Mouse (Mus musculus) embryonic stem cell, embryonic (primary cell): ENCODE data around the gene Actl6b.

Experiments used
- CTCF ChIA-PET, 4 experiments: fragments of 300-600 bp in 2 of 4; fragments of 350-600 bp in 2 of 4; sonication (Branson Sonifier 250); formaldehyde crosslinking; loops; one replicate each; lab custom pipeline; 2022; ENCODE audit warnings: inconsistent platforms in 2 of 4; lab: Charles Lee
- POLR2A ChIA-PET, 4 experiments: fragments of 300-600 bp in 2 of 4; fragments of 350-600 bp in 2 of 4; sonication (Branson Sonifier 250); formaldehyde crosslinking; loops; one replicate each; lab custom pipeline; 2022; ENCODE audit warnings: antibody characterized with exemption in 4 of 4, inconsistent platforms in 1 of 4; lab: Charles Lee

Gene Actl6b

GRCm38 (mm10) chr5:137569031-137569430, 15.7 kb downstream of the Actl6b start:
- CTCF ChIA-PET, result interaction anchor here in 2 of 4 experiments (0.6 to 1.3 kb wide), 6 partner anchors 13 to 1729 kb away, joined by 3 to 14 read pairs (median 4); partner anchors contain the start of genes Ephb4 (in 1 of the 2) and Gigyf1 (in 1 of the 2)
- POLR2A ChIA-PET, result interaction anchor here in 3 of 4 experiments (0.6 to 2.0 kb wide), 14 partner anchors 10 to 625 kb away, joined by 3 to 8 read pairs (median 3); partner anchors contain the start of genes Epo (in 1 of the 3), Fbxo24 (in 1 of the 3), Gnb2 (in 1 of the 3) and Lrch4 (in 1 of the 3)

- ChIA-PET CTCF (interaction anchor here in 3 of 4 experiments (0.6 to 1.3 kb wide), 7 partner anchors 13 to 305 kb away, joined by 3 to 4 read pairs (median 3); partner anchors contain the start of genes Ephb4 (in 1 of the 3), Gigyf1 (in 1 of the 3) and Pop7 (in 1 of the 3)), POLR2A (interaction anchor here in 3 of 4 experiments (0.6 to 2.0 kb wide), 17 partner anchors 10 to 1300 kb away, joined by 3 to 8 read pairs (median 3); partner anchors contain the start of genes Epo (in 1 of the 3), Fbxo24 (in 1 of the 3), Gnb2 (in 1 of the 3) and Lrch4 (in 1 of the 3))
These were observed 16.3 kb downstream of the Actl6b start, which contains the start of gene Tfr2 for GRCm38 (mm10) chr5:137569665-137570064. TSS of gene Tfr2 (plus strand) at chr5:137569840.

GRCm38 (mm10) chr5:137570181-137570580, 16.9 kb downstream of the Actl6b start:
- ChIA-PET POLR2A (interaction anchor here in 3 of 4 experiments (0.6 to 2.0 kb wide), 12 partner anchors 11 to 498 kb away, joined by 3 to 6 read pairs (median 3); partner anchors contain the start of genes Fbxo24 (in 1 of the 3), Lrch4 (in 1 of the 3), Pop7 (in 1 of the 3) and Serpine1 (in 1 of the 3)), CTCF (interaction anchor here in 1 of 4 experiments (1.2 to 1.3 kb wide), 3 partner anchors 52 to 220 kb away, joined by 3 to 4 read pairs (median 4); partner anchors contain the start of genes Ephb4, Gigyf1 and Pop7)

GRCm38 (mm10) chr5:137570691-137571586, 17.6 kb downstream of the Actl6b start:
- CTCF ChIA-PET, result interaction anchor here in 2 of 4 experiments (0.6 to 1.5 kb wide), 3 partner anchors 58 to 189 kb away, joined by 3 read pairs; partner anchors contain the start of gene Pop7 (in 1 of the 2)
- POLR2A ChIA-PET, result interaction anchor here in 2 of 4 experiments (0.6 to 0.8 kb wide), 3 partner anchors 15 to 620 kb away, joined by 3 read pairs; no protein-coding TSS in a partner anchor

- CTCF ChIA-PET, result interaction anchor here in 3 of 4 experiments (0.6 to 1.7 kb wide), 13 partner anchors 9 to 434 kb away, joined by 3 to 12 read pairs (median 4); partner anchors contain the start of genes Gigyf1 (in 1 of the 3) and Pop7 (in 1 of the 3)
- POLR2A ChIA-PET, result interaction anchor here in 3 of 4 experiments (0.5 to 1.4 kb wide), 15 partner anchors 16 to 635 kb away, joined by 3 to 4 read pairs (median 3); partner anchors contain the start of genes Pop7 (in 2 of the 3), Fbxo24 (in 1 of the 3), Lrch4 (in 1 of the 3) and Mospd3 (in 1 of the 3)
These were observed 21.2 kb downstream of the Actl6b start for GRCm38 (mm10) chr5:137574470-137574901.

- POLR2A ChIA-PET, result interaction anchor here in 2 of 4 experiments (0.6 kb wide), 2 partner anchors 11 to 632 kb away, joined by 3 read pairs; no protein-coding TSS in a partner anchor
- CTCF ChIA-PET, result no interaction called here
These were observed 26.9 kb downstream of the Actl6b start for GRCm38 (mm10) chr5:137580246-137580645.

- CTCF ChIA-PET, result interaction anchor here in 1 of 4 experiments (0.6 to 1.0 kb wide), 3 partner anchors 29 to 303 kb away, joined by 3 to 4 read pairs (median 3); partner anchors contain the start of genes Actl6b and Gigyf1
- POLR2A ChIA-PET, result interaction anchor here in 2 of 4 experiments (0.6 to 1.6 kb wide), 3 partner anchors 8 to 59 kb away, joined by 3 to 4 read pairs (median 4); partner anchors contain the start of gene Tfr2 (in 1 of the 2)
These were observed 29.4 kb downstream of the Actl6b start for GRCm38 (mm10) chr5:137582702-137583101.

GRCm38 (mm10) chr5:137583670-137584169, 30.4 kb downstream of the Actl6b start:
- ChIA-PET POLR2A (interaction anchor here in 2 of 4 experiments (1.1 to 1.6 kb wide), 2 partner anchors 42 to 60 kb away, joined by 3 read pairs; no protein-coding TSS in a partner anchor), CTCF (interaction anchor here in 2 of 4 experiments (0.6 to 1.3 kb wide), 5 partner anchors 9 to 526 kb away, joined by 3 to 5 read pairs (median 4); partner anchors contain the start of genes Actl6b (in 1 of the 2) and Gigyf1 (in 1 of the 2))

- POLR2A ChIA-PET, result interaction anchor here in 2 of 4 experiments (0.6 to 1.3 kb wide), 5 partner anchors 28 to 140 kb away, joined by 3 to 5 read pairs (median 3); no protein-coding TSS in a partner anchor
- CTCF ChIA-PET, result interaction anchor here in 1 of 4 experiments (1.2 kb wide), 1 partner anchor 11 kb away, joined by 3 read pairs; no protein-coding TSS in a partner anchor
These were observed 31.7 kb downstream of the Actl6b start for GRCm38 (mm10) chr5:137584976-137585375.

- ChIA-PET POLR2A (interaction anchor here in 2 of 4 experiments (0.7 to 1.2 kb wide), 3 partner anchors 8 to 16 kb away, joined by 4 read pairs; partner anchors contain the start of gene Mospd3 (in 1 of the 2)), CTCF (interaction anchor here in 3 of 4 experiments (0.6 to 1.7 kb wide), 5 partner anchors 10 to 511 kb away, joined by 3 to 5 read pairs (median 3); partner anchors contain the start of gene Actl6b (in 1 of the 3))
These were observed 37.2 kb downstream of the Actl6b start for GRCm38 (mm10) chr5:137590507-137590906.

- POLR2A ChIA-PET, result interaction anchor here in 3 of 4 experiments (0.5 to 1.7 kb wide), 12 partner anchors 9 to 190 kb away, joined by 3 to 8 read pairs (median 4); partner anchors contain the start of gene Pop7 (in 1 of the 3)
These were observed 42.6 kb downstream of the Actl6b start for GRCm38 (mm10) chr5:137595921-137596320.

GRCm38 (mm10) chr5:137596601-137597261, 43.4 kb downstream of the Actl6b start:
- CTCF ChIA-PET, result interaction anchor here in 3 of 4 experiments (0.6 to 1.9 kb wide), 5 partner anchors 11 to 784 kb away, joined by 3 to 6 read pairs (median 3); partner anchors contain the start of genes Gigyf1 (in 1 of the 3) and Sap25 (in 1 of the 3)
- POLR2A ChIA-PET, result interaction anchor here in 3 of 4 experiments (0.9 to 2.2 kb wide), 15 partner anchors 10 to 189 kb away, joined by 3 to 11 read pairs (median 4); partner anchors contain the start of genes Fbxo24 (in 1 of the 3), Gm20605 (in 1 of the 3), Lrch4 (in 1 of the 3) and Pop7 (in 1 of the 3)

More at GRCm38 (mm10) chr5:137595921-137596320, 42.6 kb downstream of the Actl6b start:
- CTCF ChIA-PET, result interaction anchor here in 3 of 4 experiments (0.5 to 1.9 kb wide), 7 partner anchors 8 to 783 kb away, joined by 3 to 17 read pairs (median 3); partner anchors contain the start of genes Gigyf1 (in 1 of the 3) and Sap25 (in 1 of the 3)

GRCm38 (mm10) chr5:137597625-137598024, 44.3 kb downstream of the Actl6b start:
- CTCF ChIA-PET, result interaction anchor here in 1 of 4 experiments (1.9 kb wide), 1 partner anchor 23 kb away, joined by 6 read pairs; no protein-coding TSS in a partner anchor
- POLR2A ChIA-PET, result interaction anchor here (0.7 to 2.2 kb wide), 15 partner anchors 11 to 215 kb away, joined by 3 to 11 read pairs (median 3); partner anchors contain the start of genes Fbxo24 (in 2 of the 4), Lrch4 (in 2 of the 4), Gm20605 (in 1 of the 4) and Pop7 (in 1 of the 4)

GRCm38 (mm10) chr5:137598100-137598826, 44.9 kb downstream of the Actl6b start:
- POLR2A ChIA-PET, result interaction anchor here (0.7 to 2.2 kb wide), 12 partner anchors 10 to 216 kb away, joined by 3 to 11 read pairs (median 3); partner anchors contain the start of genes Fbxo24 (in 2 of the 4), Lrch4 (in 2 of the 4), Gm20605 (in 1 of the 4) and Pop7 (in 1 of the 4)
- CTCF ChIA-PET, result interaction anchor here in 1 of 4 experiments (0.6 kb wide), 1 partner anchor 68 kb away, joined by 5 read pairs; no protein-coding TSS in a partner anchor
